Mouse (Mus musculus) megakaryocyte progenitor cell, adult 5-6 weeks (primary cell): ENCODE measurements around the gene D630039A03Rik. TPM values are rescaled to one million over a fixed set of nuclear protein-coding genes. Genes with fewer than 3 reads are reported as not detected.

Source experiments
- ATAC-seq: replicated peaks from 2 replicates; pipeline ENCODE4 v1.8.0; 2016; ENCODE audit warnings: mild to moderate bottlenecking, moderate TSS enrichment, inconsistent platforms; ENCODE audit not compliant: poor library complexity
- total RNA-seq, 2 experiments: library from RNA; stranded (forward) in 1 of 2; stranded (reverse) in 1 of 2; fragments of 157-497, 149-512 nt in 1 of 2; fragments of 200-1000 nt in 1 of 2; gene quantifications; 2 replicates each; pipeline versions ENCODE4 v1.2.3 to v1.2.4; 2015 to 2017

The D630039A03Rik gene
- total RNA-seq (2015) (not detected in 2 replicates), total RNA-seq (2017) (0.34 TPM in 1 of 2 replicates, not detected in the other)

DNA sequence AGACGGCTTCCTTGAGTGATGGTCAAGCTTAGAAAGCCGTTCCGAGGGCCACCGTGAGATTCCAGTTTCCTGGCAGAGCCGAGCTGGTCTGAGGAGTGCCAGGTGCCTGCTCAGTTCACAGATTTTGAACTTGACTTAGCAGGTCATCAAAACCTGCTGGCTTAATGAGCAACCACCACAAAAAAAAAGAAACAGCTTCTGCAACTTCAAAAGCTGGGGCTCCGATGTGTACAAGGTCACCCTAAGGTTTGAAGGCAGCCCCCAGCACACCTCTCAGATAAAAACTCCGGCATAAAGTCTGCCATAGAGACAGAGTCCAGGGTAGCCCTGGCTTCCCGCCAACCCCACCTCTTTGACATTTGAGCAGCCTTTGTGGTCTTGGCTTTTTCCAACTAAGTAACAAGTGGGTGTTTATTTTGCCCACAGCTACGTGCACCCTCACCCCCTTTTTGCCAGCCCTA lies at the start of gene D630039A03Rik:
Gene D630039A03Rik, minus strand, starts transcription at position 97 of the 461 bp plus-strand sequence.
- 0 out of 2 replicates have a peak, but pooled peaks have one; percentile 14 for ATAC-seq

DNA sequence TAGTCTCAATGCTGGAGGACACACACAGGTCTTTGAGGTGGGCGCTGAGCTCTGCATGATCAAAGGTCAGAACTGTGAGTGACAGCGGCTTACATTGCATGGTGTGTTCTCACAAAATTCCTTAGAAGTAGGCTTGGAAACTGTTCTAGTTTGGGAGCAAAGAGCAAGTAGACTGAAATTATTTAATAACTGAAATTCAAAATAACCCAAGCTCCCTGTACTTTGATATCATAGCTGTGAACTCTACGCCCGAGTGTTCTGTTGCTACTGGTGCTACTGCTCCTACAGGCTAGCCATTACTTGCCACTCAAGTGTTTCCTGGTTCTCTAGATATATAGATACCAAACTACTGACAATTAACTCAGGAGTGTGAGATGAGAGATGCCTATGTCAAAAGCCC lies 49.4 kb upstream of the D630039A03Rik start:
- no peak for ATAC-seq

DNA sequence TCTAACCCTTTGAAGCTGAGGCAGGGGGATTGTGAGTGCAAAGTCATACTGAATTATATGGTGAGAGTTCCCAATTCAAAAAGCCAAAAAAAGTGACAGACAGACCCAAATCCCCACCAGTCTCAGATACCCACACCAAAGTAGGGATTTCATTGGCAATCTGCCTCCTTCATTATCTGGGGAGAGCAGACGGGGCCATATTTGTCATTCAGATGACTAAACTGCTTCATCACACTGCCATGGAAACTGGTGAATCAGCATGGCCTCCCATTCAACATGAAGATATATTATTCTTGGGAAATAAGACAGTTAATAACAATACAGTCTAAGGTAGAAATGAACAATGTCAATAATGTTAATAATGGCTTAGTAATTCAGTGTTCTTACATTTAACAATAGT lies 48.0 kb upstream of the D630039A03Rik start:
- 0 out of 2 replicates have a peak, but pooled peaks have one; percentile 23 for ATAC-seq

DNA sequence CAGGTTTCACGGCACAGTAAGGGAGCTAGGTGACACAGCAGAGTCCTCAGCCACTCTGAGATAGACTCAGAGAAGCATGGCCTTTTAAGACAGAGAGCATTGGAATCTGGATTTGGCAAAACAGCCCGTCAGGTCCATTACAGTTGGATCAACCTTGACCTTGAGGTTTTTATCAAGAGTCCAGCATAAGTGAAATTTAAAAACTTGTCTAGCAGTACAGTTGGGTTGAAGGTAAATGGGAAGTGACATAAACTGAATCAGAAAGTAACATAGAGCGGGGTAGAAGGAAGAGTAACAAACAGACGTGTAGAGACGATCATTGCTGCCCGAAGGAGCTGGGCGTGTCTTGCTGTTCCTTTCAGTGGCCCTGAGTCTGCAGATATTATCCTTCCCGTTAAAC lies 43.0 kb upstream of the D630039A03Rik start:
- no peak for ATAC-seq

DNA sequence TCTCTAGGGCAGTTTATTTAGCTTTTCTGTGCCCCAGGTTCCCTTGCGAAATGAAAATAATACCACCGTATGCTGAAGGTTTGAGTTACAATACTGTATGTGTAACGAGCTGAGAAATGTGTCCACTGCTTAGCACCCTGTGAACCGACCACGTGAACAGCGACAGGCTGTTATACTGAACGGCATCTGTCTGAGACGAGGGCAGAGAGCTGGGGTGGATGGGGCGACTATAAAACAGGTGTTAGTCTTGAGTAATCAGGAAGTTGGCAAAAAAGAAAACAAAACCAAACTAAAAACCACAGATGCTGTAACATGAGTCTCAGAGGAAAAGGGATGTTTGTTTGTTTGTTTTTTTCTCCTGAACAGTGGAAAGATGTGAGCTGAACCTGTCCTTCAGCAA lies 42.0 kb upstream of the D630039A03Rik start:
- ATAC-seq: no peak

DNA sequence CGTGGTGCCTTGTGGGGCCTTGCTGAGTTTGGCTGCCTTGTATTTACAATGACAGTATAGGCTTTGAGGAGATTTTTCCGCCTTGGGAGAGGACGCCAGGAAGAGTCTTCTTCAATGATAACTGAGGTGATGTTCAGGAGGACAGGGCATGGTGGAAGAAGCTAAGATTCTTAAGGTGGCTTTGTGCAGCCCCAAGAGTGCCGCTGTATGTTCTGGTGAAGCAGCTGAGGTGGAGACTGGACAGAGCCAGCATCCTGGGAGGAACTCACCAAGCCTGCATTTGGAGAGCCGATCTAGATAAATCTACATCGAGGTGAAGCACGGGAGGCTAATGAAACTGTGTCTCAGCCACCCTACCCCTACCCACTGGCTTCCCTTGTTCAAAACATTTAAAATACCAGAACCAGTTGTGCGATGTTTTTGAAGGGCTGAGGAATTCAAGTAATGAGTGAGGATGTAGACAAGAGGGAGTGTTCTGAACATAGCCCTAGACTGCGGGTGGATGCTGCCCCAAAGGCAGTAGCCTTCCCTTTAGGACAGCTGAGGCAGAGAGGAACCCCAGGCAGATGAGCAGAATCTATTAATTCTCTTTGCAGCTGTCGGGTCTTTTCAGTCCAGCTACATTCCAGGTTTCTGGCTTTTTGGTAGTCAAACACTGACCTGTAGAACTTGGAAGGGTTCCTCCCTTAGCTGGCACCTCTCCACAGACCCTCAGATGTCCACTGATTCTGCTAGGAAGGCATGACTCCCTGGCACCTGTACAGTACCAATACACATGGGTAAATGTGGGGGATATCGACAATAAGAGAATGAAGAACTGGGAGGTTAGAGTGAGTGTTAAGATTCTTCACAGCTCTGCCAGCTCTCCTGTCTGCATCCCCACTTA lies 41.3 kb upstream of the D630039A03Rik start:
- ATAC-seq: no peak

DNA sequence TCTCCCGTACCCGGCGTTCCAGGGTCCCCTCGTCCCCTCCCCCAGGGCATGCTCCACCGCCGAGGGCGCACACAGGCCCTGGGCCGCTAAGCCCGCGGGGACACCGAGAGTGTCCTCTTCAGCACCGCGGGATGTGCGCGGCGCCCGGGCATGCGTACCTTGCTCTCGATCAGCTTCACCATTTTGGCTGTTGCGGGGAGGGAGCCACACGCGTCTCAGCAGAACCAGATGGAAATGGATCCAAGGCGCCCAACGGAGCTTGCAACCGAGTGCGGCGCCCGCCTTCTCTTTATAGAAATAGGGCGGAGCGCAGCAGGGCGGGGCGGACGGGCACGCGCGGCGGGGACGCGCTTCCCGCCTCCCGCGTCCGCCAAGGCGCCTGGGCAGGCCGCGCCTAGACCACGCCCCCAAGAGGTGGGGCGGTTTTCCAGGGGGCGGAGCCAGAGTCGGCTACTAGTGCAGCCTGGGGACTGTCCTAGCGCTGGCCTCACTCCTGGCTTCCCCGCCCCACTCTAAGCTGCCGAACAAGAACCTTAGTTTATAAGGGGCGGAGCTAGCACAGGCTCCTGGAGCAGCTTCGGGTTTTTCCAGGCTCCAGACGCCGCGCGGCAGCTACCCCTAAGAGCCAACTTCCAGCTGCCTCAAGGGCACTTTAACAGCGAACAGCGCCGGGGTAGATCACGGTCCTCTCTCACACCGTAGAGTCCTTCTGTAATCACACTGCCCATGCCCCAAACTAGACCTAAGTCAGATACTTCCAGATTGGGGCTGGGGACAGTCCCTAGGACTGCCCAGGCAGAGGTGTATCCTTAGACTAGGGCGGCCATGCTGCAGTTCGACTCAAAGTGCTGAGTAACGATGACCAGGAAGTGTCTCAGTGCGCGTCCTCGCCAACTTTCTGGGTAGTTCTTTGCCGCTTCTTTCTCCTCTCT lies 40.2 kb upstream of the D630039A03Rik start, which contains the start of gene Txn1:
Gene Txn1, minus strand, starts transcription at position 383 of the 932 bp plus-strand sequence.
- peak; percentile 74 for ATAC-seq

DNA sequence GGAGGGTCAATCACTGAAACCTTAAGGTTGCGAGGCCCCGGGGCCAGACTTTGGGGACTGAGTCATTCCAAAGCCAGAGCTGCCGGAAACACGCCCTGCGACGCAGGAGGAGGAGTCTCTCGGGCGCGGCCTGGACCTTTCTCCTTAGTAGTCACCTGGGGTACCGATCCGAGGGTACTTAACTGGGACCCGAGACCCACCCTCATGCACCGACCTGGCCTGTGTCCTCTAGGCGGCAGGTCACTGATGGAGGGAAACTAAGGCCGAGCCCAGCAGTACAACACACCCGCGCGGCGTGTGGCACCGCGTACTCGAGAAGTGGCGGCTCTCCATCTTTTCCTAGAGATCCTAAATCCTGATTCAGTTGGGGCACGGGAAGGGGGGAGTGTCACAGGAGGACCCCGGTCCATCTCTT lies 39.5 kb upstream of the D630039A03Rik start:
- ATAC-seq: peak; percentile 29

DNA sequence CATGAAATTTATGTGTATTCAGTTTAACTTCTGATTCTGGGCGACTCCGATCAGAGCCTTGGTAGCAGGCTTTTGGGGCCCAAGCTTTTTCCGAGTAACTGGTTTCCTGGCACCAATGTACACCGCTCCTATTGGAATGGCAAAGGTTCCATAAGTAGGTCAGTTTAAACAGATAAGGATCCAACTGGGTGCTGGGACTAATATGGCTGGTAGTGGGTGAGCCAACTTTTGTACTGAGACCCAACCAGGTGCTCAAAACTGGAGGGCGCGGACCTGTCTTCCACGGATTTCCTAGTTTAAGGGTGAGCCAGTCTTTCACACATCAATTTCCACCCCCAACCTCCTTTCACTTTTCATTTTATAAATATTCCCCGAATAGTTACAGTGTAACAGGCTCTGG lies 38.9 kb upstream of the D630039A03Rik start:
- no peak for ATAC-seq

DNA sequence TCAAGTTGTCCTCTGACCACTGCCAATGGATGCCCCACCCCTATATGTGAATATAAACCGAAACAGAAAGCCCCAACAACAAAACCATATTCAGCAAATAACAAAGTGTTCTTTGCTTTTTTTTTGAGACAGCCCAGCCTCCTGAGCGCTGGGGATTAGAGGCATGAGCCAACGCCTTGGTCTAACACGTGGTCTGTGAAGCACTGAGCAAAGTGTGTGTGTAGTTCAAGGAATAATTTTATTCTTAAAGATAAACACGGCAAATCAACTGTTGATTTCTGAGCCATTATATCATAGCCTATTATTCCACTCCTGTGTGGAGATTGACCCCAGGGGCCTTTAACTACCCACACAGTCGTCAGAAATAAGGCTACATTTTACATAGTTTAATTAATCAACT lies 38.5 kb upstream of the D630039A03Rik start:
- ATAC-seq: no peak

DNA sequence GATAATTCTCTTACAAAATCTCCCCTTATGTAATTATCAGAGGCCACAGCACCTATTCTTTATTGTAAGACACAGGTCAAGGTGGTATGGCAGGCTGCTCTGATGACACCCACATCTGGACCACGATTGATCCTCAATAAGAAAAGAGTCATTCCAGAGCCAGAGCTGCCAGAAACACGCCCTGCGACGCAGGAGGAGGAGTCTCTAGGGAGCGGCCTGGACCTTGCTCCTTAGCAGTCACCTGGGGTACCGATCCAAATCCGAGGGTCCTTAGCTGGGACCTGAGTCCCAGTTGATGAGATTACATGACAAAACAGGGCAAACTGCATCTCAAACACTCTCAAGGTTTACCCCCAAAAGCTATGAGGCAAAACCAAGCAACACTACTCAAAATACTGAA lies 37.7 kb upstream of the D630039A03Rik start:
- ATAC-seq: no peak

DNA sequence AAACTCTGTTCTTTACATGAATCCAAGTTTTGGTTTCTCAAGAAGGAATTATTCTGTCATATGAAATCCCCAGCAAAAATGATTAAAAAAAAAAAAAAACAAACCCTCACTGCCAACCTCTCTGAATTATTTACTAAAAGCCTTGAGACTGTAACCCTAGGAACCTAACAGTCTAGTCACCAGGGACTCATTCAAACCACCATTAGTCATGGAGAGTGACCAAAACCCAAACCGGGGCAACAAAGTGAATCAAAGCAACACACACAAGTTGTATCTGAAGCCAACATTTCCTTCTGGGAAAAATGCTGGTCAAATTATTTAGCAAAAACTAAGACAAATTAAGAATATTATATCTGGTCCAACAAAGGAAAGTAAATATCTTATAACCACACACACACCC lies 36.8 kb upstream of the D630039A03Rik start:
- ATAC-seq: no peak

DNA sequence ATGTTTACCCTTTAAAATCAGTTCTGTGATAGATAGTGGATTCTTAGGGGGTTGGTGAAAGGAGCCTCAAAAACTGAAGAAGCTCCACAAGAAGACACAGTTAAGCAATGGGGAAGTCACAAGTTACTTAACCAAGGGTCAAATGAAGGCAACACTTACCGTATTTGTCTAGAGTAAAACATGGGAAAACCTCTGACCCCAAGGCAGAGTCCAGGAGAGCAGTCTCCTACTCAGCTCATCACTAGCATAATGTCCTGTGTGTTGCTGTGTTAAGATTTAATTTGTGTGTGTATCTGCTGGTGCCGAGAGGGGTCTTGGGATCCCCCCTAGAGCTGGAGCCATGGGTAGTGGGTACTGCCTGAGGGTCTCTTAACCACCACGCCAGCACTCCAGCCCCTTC lies 36.3 kb upstream of the D630039A03Rik start:
- ATAC-seq: no peak

DNA sequence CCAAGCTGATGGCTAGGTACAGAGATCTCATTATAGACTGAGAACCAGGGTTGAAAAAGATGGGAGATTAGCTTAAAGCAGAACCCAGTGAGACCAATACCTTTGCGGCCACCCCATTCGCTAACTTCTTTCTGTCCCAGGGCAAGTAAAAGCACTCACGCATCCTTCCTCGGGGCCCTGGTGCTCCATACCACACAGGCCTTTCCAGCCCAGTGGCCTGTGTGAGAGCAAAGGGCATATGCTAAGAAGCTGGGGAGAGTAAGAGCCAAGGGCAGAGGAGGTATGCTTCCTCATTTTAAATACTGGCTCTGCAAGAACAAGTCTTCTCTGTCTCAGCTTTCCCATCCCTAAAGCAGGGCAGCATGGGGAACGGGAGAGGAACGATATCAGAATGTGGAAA lies 33.8 kb upstream of the D630039A03Rik start:
- ATAC-seq: no peak

DNA sequence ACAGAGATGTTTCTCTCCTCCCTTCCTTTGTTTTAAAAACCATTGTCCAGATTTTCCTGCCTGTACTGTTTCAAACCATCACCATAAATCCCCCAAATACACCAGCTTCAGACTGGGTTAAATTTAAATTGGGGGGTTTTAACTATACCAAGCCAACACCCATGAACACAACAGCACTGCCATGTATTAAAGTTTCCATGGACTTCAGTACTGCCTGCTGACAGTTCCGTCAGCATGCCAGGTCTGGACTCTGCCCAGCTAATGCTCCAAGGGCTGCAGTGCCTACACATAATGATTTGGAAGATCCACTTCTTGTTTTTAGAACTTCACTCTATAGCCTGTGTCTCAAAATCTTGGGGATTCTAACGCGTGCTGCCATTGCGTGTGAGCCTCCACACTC lies 31.4 kb upstream of the D630039A03Rik start:
- ATAC-seq: no peak

DNA sequence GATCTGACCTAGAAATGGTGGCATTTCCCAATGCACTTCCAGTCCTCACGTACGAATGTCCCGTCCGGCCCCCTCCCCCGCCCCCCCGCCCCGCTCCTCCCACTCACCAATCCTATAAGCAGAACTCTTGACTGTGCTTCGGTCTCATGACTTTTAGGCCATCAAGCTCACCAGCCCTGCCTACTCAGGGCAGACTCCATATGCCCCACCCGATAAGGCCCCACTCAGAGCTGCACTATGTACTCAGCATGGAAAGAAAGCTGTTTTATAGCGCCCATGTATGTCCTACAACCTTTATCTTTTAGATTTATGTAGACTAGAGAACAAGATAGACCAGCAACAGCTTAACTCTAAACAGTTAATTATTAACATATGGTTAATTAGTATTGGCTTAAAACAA lies 30.9 kb upstream of the D630039A03Rik start:
- no peak for ATAC-seq

DNA sequence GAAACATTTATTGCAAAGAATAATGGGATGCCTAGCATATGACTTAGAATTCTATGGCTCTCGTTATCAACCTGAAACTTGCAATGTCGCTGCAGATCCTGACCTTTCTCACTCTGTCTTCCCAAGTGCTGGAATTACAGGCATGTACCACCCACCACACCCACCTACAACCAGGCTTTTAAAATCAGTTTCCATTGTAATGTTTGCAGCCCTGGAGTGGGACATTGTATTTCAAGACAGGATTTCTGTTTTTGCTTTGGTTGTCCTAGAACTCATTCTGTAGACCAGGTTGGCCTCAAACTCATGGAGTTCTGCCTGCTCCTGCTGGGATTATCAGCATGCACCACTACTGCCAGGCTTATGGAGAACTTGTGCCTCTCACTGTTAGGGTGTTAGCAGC lies 26.8 kb upstream of the D630039A03Rik start:
- ATAC-seq: no peak

DNA sequence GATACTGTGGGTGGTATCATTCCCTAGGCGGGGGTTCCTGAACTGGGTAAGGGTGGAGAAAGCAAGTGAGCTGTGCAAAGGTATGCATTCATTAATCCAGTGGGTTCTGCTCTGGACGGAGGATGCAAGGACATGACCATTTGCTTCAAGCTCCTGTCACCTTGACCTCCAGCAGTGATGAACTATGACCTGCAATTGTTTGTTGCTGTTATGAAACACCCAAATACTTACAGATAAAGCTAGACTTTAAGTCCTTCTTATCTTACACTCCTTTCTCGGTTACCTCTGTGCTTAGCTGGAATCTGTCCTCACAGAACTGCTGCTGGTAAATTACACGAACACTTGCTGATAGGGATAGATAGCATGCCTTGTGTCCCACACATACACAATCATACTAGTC lies 24.5 kb upstream of the D630039A03Rik start:
- ATAC-seq: no peak

DNA sequence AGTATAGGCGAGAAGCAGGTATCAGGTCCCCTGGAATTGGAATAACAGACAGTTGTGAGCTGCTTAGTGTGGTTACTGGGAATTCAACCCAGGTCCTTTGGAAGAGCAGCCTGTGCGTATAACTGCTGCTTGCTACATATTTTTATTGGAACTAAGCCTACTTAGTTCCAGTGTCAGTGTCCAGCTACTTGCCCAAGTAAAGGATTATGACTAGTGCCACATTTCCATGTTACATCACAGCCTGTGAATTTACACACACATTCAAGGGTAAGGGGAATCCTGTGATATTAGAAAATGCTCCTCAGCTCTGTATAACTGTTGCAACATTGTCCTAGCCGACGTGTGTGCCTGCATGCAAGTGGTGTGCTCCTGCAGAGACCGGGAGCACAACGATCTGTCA lies 21.2 kb upstream of the D630039A03Rik start:
- no peak for ATAC-seq

DNA sequence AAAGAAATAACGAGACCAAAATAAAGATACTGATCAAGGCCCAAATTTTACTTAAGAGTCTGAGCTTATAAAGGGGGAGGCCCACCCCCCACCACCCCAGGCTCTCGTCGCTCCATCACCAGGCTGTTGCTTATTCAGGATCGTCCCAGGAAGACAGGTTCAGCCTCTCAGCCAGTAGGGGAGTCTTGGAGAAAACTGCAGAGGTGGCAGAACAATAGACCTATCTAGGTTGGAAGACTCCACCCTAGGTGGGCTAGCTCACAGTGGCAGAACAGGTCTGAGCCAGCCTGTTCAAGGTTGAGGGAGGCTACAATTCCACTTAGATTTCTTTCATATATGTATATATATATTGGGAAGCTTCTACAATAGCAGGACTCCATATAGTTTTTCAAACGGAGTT lies 18.1 kb upstream of the D630039A03Rik start:
- no peak for ATAC-seq

DNA sequence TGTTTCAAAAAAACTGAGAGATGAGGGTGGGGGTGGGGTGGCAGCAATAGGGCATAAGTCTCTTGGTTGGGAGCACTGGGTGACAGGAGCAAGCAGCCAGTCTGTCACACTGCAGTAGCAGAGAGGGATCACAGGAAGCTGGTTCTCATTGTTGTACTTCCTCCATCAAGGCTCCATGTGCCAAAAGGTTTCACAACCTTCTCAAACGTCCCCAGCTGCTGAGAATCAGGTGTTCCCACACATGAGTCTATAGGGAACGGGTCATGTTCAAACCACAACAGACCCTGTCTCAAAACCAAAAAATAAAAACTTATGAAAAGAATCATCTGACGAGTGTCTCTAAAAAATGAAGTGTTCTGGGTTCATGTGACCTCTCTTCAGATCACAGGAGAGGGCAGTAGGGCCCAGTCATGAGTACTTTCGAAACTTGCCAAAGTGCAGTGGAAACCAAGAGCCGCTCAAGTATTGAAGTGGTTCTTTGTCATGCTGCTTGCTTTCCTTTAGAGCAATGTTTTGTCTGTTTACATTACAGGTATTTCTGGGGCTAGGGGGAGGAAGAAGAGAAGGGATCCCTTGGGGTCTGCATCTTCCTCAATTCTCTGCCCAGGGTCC lies 14.6 kb upstream of the D630039A03Rik start:
- peak; percentile 88 for ATAC-seq
